Mouse (Mus musculus): ENCODE results near the gene Yif1a. TPM values are rescaled to one million over a fixed set of nuclear protein-coding genes. Genes with fewer than 3 reads are reported as not detected.
A peak's percentile ranks its signal among the peaks of the same experiment; 100 is the strongest.

Yif1a gene
- polyA plus RNA-seq, 1 experiment from 2014 or later = 128 TPM

DNA sequence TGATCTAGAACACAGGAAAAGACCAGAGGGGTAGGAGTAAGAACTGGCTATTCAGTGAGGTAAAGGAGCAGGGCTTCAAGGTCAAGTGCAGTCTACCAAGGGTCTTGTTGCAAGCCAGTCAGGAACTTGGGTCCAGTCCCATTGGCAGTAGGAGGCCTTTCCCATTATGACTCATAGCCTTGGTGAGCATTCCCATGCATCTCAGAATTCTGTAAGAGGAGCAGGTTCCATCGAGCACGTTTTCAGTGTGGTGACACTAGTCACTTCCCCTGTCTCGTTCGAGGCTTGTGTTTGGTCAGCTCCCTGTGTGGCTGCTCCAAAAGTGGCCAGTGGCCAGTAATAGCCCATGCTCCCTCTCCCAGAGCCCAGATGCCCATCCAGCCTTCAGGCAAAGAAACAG lies 42.8 kb upstream of the Yif1a start:
- ATAC-seq (ENCODE audit: low FRiP score, low TSS enrichment) = no peak
- Histone ChIP-seq H3K9me3 (ENCODE audit: control insufficient read depth, low read length) (no peaks in the 10 kb centered on the region), H3K36me3 (ENCODE audit: control insufficient read depth, insufficient read depth, low read length) (peaks cover 6% of the 10 kb centered on the region), H3K27me3 (ENCODE audit: control insufficient read depth, insufficient read depth, low read length) (no peaks in the 10 kb centered on the region), H3K4me1 (replicated peaks; ENCODE audit: control insufficient read depth, insufficient read depth) (peaks cover under 1% of the 10 kb centered on the region; the same call in 1 of the 2 replicates), H3K9ac (ENCODE audit: low read length) (no peak overlapping the region), H3K27ac (replicated peaks) (no peak overlapping the region), H3K4me2 (replicated peaks; ENCODE audit: low read depth) (no peak overlapping the region), H3K4me3 (ENCODE audit: low read depth, low read length) (no peak overlapping the region)
- DNase-seq (ENCODE audit: low spot score) = no peak
- TF ChIP-seq EP300 (optimal IDR thresholded peaks at IDR 0.05) (no peak), CTCF (IDR thresholded peaks at IDR 0.05; ENCODE audit: low read depth) (no peak)
- WGBS = 73% methylated on average over 4 of the region's 4 CpGs

DNA sequence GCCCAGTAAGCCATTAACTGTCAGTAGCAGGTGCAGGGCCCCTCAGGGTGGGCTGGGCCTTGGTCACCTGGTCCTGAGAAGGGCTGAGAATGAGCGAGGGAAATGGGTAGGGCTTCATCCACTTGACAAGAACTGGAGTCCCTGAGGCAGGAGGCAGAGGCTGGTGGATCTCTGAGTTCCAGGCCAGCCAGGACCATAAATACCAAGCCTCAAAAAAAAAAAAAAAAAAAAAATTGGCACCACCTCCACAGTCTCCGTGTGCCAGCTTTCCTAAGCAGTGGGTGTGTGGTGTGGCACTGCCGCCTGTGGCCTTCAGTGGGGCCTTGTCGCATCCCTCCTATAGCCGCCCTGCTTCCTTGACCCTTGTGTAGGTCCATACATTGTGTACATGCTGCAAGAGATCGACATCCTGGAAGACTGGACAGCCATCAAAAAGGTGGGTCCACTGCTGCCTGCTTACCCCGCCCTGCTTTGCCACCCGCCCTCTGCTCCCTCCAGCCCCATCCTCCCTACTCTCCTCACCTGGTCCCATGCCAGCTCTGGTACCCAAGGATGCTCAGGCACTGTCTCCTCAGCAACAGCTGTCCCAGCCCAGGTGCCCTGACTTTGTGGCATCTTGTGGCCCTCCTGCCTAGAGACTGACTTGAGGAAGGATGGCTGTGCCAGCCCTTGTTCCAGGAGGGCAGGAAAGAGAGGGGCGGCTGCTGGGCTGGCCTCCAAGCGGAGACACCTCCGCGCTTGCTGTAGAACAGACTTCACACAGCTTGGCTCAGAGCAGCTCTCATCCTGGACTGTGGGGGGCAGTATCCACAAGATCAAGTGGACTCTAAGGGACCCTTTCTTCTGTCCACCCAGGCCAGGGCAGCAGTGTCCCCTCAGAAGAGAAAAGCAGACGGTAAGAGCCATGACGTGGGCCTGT lies 39.9 kb upstream of the Yif1a start:
- Histone ChIP-seq H3K36me3 (ENCODE audit: control insufficient read depth, insufficient read depth, low read length) (peaks cover 6% of the 10 kb centered on the region), H3K9me3 (ENCODE audit: control insufficient read depth, low read length) (no peaks in the 10 kb centered on the region), H3K27ac (replicated peaks) (no peak overlapping the region), H3K27me3 (ENCODE audit: control insufficient read depth, insufficient read depth, low read length) (no peaks in the 10 kb centered on the region), H3K4me1 (replicated peaks; ENCODE audit: control insufficient read depth, insufficient read depth) (no peaks in the 10 kb centered on the region; the same call in 1 of the 2 replicates), H3K9ac (ENCODE audit: low read length) (no peak overlapping the region), H3K4me3 (ENCODE audit: low read depth, low read length) (no peak overlapping the region), H3K4me2 (replicated peaks; ENCODE audit: low read depth) (no peak overlapping the region)
- 76% methylated on average over 14 of the region's 14 CpGs for WGBS
- no peak for DNase-seq (ENCODE audit: low spot score)
- TF ChIP-seq EP300 (optimal IDR thresholded peaks at IDR 0.05) = no peak
- peak; percentile 23; the same call in 1 of the 2 replicates for TF ChIP-seq CTCF (IDR thresholded peaks at IDR 0.05; ENCODE audit: low read depth)
- no peak for ATAC-seq (ENCODE audit: low FRiP score, low TSS enrichment)

DNA sequence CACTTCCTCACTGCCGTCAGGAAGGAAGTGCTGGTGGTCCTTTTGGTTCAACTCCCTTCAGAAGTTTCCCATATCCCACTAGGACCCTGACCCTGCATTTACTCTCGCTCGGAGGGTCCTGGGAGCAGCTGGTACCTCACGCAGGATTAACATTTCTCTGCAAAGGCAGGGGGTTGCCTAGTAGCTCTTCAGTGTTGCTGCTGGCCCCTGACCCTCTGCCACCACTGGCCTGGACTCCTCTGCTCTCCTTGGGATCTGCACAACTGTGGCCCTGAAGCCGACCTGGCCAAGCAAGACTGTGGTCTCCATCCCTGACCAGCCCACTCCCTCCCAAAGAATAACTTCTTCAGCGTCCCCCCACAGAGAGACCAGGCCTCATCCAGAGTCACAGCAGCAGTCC lies 39.0 kb upstream of the Yif1a start:
- H3K9ac ChIP-seq (ENCODE audit: low read length) = no peak overlapping the region
- WGBS = 79% methylated on average over 6 of the region's 6 CpGs
- no peak for DNase-seq (ENCODE audit: low spot score)

DNA sequence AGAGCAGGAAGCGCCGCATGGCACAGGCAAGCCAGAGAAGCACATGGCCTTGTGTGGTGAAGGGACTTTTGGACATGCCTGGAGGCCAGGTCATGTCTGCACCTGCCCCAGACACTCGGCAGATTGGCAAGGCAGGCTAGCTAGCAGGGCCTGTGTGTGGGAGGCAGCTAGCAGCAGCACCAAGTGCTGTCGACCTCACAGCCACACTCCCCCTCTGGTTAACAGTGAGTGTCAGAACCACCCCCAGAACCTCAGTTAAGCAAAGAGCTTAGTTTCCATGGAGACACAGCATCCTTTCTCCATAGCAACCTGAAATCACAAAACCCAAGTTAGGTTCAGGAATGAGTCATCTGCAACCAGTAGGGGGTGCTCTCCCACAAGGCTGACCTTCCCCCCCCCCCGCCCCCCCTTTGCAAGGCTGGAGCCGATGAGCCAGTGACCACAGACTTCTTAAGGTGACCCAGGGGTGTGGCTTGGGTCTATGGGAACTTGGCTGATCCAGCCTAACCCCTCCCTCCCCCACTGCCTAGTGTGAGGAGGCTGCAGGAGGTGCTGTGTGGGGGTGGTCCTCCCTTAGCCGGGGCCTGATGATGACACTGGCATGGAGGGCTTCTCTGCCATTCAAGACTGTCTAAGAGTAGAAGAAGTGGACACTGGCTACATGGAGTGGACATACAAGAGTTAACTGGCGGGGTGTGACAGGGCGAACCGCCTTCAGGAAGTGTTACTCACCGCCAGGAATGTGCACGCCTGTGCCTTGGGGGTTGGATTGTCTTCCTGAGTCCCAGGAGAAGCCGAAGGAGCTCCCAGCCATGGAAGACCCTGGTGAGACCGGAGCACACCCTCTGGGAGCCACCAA lies 38.1 kb upstream of the Yif1a start, which contains the start of gene Rin1:
Gene Rin1 (plus strand): TSS at position 435 of the 859 bp plus-strand sequence.
- Histone ChIP-seq H3K4me2 (replicated peaks; ENCODE audit: low read depth) (peak within 1 kb of the TSS; percentile 63), H3K4me1 (replicated peaks; ENCODE audit: control insufficient read depth, insufficient read depth) (no peaks in the 10 kb centered on the region; the same call in 1 of the 2 replicates), H3K9ac (ENCODE audit: low read length) (peak within 1 kb of the TSS; percentile 49), H3K27ac (replicated peaks) (peak within 1 kb of the TSS; percentile 65), H3K27me3 (ENCODE audit: control insufficient read depth, insufficient read depth, low read length) (no peaks in the 10 kb centered on the region), H3K36me3 (ENCODE audit: control insufficient read depth, insufficient read depth, low read length) (peaks cover 6% of the 10 kb centered on the region), H3K9me3 (ENCODE audit: control insufficient read depth, low read length) (no peaks in the 10 kb centered on the region), H3K4me3 (ENCODE audit: low read depth, low read length) (peak within 1 kb of the TSS; percentile 35)
- peak; percentile 78 for ATAC-seq (ENCODE audit: low FRiP score, low TSS enrichment)
- 18% methylated on average over 14 of the region's 14 CpGs for WGBS
- peak; percentile 85 for DNase-seq (ENCODE audit: low spot score)
- TF ChIP-seq EP300 (optimal IDR thresholded peaks at IDR 0.05) (no peak), CTCF (IDR thresholded peaks at IDR 0.05; ENCODE audit: low read depth) (peak; percentile 74)

More for the DNA sequence above, 39.0 kb upstream of the Yif1a start:
- H3K4me1 ChIP-seq (replicated peaks; ENCODE audit: control insufficient read depth, insufficient read depth) = no peaks in the 10 kb centered on the region; the same call in 1 of the 2 replicates
- H3K4me3 ChIP-seq (ENCODE audit: low read depth, low read length) = no peak overlapping the region
- no peak for TF ChIP-seq EP300 (optimal IDR thresholded peaks at IDR 0.05)
- TF ChIP-seq CTCF (IDR thresholded peaks at IDR 0.05; ENCODE audit: low read depth) = no peak
- no peak overlapping the region; the same call in 1 of the 2 replicates for H3K27ac ChIP-seq (replicated peaks)
- no peaks in the 10 kb centered on the region for H3K9me3 ChIP-seq (ENCODE audit: control insufficient read depth, low read length)
- peaks cover 6% of the 10 kb centered on the region for H3K36me3 ChIP-seq (ENCODE audit: control insufficient read depth, insufficient read depth, low read length)
- ATAC-seq (ENCODE audit: low FRiP score, low TSS enrichment) = no peak
- no peaks in the 10 kb centered on the region for H3K27me3 ChIP-seq (ENCODE audit: control insufficient read depth, insufficient read depth, low read length)
- no peak overlapping the region for H3K4me2 ChIP-seq (replicated peaks; ENCODE audit: low read depth)

DNA sequence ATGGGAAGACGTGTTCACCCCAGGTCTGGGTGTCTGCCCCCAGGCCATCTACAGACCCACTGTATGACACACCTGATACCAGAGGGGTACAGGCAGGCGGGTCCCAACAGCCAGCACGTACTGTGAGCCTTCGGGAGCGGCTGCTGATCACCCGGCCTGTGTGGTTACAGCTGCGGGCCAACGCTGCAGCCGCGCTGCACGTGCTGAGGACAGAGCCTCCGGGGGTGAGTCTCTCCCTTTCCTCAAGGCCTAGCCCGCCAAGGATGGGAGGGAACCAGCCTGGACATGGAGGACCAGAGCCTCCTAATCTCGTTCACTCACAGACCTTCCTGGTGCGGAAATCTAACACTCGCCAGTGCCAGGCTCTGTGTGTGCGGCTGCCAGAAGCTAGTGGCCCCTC lies 37.3 kb upstream of the Yif1a start:
- peak; percentile 33 for ATAC-seq (ENCODE audit: low FRiP score, low TSS enrichment)
- no peak for TF ChIP-seq EP300 (optimal IDR thresholded peaks at IDR 0.05)
- TF ChIP-seq CTCF (IDR thresholded peaks at IDR 0.05; ENCODE audit: low read depth) = no peak
- Histone ChIP-seq H3K27me3 (ENCODE audit: control insufficient read depth, insufficient read depth, low read length) (no peaks in the 10 kb centered on the region), H3K27ac (replicated peaks) (peak overlapping the region; percentile 65), H3K4me2 (replicated peaks; ENCODE audit: low read depth) (peak overlapping the region; percentile 63), H3K9me3 (ENCODE audit: control insufficient read depth, low read length) (no peaks in the 10 kb centered on the region), H3K4me3 (ENCODE audit: low read depth, low read length) (peak overlapping the region; percentile 35), H3K4me1 (replicated peaks; ENCODE audit: control insufficient read depth, insufficient read depth) (no peaks in the 10 kb centered on the region; the same call in 1 of the 2 replicates), H3K9ac (ENCODE audit: low read length) (peak overlapping the region; percentile 49), H3K36me3 (ENCODE audit: control insufficient read depth, insufficient read depth, low read length) (peaks cover 6% of the 10 kb centered on the region)
- 5% methylated on average over 17 of the region's 17 CpGs for WGBS
- DNase-seq (ENCODE audit: low spot score) = peak; percentile 61
